Mouse (Mus musculus) adrenal gland, postnatal 10 days (tissue): ENCODE results near the gene Cox14. TPM values are rescaled to one million over a fixed set of nuclear protein-coding genes. Genes with fewer than 3 reads are reported as not detected.
A peak's percentile ranks its signal among the peaks of the same experiment; 100 is the strongest.

Experiments used
- DNase-seq: peaks from one replicate; pipeline ENCODE4 v3.0.0; 2021; ENCODE audit warnings: mixed read lengths
- total RNA-seq, 2 experiments: library from RNA; stranded (reverse); gene quantifications; 2 replicates each; pipeline ENCODE4 v1.2.3; 2021

Gene Cox14
- total RNA-seq, 2 experiments from 2014 or later = 178 to 185 TPM

- DNase-seq = peak; percentile 79
Observed at GRCm38 (mm10) chr15:99705440-99706048, 19.9 kb upstream of the Cox14 start, which contains the start of gene Gm17349. Gene Gm17349 (minus strand): TSS chr15:99705490.

GRCm38 (mm10) chr15:99708176-99708575 lies 17.2 kb upstream of the Cox14 start:
- DNase-seq = no peak

DNA sequence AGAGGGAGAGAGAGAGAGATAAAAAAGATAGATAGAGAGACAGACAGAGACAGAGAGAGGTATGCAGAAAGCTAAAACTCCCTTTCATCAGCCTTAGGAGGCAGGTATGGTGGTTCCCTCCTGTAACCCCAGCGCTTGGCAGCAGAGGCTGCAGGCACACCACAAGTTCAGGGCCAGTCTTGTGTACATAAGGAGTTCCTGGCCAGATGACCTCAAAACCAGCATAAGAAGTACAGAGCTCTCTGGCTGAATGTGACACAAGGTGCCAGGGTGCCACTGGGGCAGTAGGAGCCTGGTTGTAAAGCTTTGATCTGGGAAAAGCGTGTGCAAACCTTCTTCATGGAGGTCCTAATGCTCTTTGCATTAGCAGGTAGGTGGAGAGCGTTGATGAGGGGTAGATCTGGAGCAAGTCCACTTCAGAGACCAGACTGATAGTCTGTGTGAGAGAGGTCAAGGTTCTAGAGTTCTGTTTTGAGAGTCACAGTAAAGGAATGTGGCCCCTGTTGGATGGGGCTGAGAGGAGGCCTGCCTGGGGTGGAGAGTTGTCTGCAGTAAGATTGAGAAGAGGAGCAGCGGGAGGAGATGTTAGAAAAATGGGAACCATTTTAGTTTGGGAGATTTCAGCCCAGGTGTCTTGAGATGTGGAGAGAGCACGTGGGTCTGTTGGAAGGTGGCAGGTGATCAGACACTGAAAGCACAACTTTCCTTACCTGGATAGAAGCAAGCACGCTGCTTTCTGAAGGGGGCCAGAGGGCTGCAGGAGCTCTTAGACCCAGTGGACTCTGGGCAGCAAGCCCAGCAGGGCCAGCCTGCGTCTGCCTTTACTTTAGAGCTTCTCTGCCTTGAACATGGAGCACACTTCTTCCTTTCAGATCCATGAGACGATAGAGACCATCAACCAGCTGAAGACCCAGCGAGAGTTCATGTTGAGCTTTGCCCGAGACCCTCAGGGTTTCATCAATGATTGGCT lies 14.9 kb upstream of the Cox14 start:
- DNase-seq = peak; percentile 36

DNA sequence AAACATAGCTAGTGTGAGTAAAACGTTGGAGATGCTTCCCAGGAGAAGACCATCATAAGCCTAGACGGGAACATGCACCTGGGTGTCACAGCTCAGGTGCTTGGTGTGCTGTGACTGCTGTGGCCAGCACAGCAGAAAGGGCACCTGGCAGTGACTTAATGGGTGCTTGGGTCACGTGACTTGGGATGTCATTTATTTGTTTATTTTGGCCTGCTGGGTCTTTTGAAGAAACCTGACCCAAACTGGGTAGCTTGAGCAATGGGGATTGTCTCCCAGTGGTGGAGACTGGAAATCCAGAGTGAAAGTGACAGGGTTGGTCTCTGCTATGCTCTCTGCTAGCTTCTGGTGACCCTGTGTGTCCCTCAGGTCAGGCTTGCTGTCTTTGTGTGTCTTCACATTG lies 13.9 kb upstream of the Cox14 start:
- peak; percentile 15 for DNase-seq

- DNase-seq = peak; percentile 22
Observed at GRCm38 (mm10) chr15:99712666-99713559, 12.5 kb upstream of the Cox14 start.

GRCm38 (mm10) chr15:99713569-99713968 lies 11.8 kb upstream of the Cox14 start:
- peak; percentile 57 for DNase-seq

DNA sequence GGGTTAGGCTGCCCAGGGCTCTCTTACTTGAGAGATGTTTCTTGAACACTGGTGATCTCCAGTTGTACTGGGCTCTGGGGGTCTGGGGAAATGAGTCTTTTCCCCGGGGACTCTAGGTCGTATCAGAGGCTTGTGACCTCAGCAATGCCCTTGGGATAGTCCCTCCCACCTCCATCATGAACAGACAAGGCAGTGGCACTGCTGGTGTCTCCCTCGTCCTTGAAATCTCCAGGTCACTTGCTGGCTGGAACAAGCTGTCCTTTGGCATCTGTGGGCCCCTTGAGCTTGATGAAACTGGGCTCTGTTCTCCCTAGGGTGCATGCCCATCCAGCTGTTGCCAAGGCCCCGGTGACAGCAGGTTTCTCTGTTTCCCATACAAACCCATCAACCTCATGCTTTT lies 11.2 kb upstream of the Cox14 start:
- peak; percentile 83 for DNase-seq

DNA sequence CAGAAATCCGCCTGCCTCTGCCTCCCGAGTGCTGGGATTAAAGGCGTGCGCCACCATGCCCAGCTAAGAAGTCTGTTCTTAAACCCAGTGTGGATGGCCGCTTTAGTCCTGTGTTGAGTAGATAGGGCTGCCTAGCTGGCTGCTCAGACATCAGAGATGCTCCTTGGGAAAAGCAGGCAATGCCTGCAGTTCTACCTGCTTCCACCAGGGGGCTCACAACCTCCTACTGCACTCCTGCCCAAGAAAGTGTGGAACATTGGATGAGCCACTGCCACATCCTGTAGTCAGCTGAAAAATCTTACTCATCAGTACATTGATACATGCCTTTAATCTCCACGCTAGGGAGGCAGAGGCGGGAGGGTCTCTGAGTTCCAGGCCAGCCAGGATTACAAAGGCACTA lies 10.6 kb upstream of the Cox14 start:
- peak; percentile 85 for DNase-seq

GRCm38 (mm10) chr15:99715361-99715865 lies 10.0 kb upstream of the Cox14 start:
- DNase-seq = peak; percentile 40

DNA sequence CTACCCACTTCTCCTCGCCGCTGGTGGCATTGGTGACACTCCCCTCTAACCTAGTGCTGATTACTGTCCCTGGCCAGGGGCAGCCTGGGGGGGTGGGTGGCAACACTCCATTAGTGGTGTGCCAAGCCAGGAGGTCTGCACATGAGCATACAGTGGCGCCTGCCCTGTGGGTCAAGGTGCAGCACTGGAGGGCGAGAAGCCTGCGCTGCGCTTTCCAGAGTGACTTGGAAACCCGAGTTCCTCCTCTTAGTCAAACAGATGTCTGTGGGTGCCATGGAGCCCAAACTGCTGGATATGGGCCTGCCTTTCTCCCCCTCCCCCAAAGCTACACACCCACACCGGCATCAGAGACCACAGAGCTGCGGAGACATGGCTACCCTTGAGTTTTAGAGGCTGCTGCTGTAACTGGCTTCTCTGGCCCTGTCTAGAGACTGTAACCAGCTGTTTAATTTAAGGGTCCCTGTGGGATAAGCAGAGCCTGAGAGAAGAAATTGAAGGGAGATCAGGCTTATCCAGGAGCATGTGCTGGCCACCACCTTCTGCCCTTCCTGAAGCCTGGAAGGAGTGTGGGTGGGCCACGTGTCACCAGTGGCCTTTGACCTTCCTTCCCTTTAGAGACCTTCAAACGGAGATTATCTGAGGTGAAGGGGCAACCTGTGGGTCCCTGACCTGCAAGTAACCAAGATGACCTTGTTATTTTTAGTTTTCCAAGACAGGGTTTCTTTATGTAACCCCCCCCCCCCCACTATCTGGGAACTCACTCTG lies 9.3 kb upstream of the Cox14 start:
- DNase-seq = peak; percentile 78

GRCm38 (mm10) chr15:99716814-99717213 lies 8.6 kb upstream of the Cox14 start:
- DNase-seq = no peak

DNA sequence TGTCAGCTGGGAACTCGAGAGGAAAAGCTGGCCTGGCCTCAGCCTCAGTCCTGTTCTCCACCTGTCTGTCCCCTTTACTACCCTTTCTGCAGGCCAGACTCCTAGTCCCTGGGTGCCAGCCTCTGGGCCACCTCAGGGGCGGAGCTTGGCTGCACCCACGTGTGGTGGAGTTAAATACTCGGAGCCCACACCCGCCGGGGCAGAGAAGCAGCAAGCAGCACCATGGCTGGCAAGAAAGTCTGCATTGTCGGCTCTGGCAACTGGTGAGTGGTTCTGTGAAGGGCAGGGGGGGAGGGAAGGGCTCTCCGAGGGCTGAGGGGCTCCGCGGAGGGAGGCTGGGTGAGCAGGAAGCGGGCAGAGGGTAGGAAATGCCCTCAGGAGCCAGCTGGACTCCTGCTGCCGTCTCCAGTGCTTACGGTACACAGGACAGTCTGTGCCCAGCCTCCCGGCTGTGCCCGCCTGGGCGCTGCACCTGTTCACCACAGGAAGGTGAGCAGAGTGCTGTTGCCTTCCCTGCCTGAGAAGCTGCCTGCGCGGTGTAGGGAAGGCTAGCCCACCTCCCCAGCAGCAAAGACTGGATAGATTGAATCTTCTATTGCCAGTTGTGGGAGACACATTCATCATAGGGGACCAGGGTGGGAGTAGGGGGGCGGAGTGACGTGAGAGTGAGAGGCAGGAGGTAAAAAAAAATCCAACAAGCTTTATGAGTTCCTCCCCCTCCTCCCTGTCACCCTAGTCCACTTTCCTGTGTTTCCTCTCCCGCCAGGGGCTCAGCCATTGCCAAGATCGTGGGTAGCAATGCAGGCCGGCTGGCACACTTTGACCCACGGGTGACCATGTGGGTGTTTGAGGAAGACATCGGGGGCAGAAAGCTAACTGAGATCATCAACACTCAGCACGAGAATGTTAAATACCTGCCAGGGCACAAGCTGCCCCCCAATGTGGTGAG lies 7.8 kb upstream of the Cox14 start, which contains the start of gene Gpd1:
Gpd1 (plus strand) TSS at position 130 of the 949 bp plus-strand sequence.
- DNase-seq = peak; percentile 90

- DNase-seq = peak; percentile 67
Observed at GRCm38 (mm10) chr15:99718461-99719021, 6.9 kb upstream of the Cox14 start.

- peak; percentile 19 for DNase-seq
Observed at GRCm38 (mm10) chr15:99719865-99720264, 5.6 kb upstream of the Cox14 start.

DNA sequence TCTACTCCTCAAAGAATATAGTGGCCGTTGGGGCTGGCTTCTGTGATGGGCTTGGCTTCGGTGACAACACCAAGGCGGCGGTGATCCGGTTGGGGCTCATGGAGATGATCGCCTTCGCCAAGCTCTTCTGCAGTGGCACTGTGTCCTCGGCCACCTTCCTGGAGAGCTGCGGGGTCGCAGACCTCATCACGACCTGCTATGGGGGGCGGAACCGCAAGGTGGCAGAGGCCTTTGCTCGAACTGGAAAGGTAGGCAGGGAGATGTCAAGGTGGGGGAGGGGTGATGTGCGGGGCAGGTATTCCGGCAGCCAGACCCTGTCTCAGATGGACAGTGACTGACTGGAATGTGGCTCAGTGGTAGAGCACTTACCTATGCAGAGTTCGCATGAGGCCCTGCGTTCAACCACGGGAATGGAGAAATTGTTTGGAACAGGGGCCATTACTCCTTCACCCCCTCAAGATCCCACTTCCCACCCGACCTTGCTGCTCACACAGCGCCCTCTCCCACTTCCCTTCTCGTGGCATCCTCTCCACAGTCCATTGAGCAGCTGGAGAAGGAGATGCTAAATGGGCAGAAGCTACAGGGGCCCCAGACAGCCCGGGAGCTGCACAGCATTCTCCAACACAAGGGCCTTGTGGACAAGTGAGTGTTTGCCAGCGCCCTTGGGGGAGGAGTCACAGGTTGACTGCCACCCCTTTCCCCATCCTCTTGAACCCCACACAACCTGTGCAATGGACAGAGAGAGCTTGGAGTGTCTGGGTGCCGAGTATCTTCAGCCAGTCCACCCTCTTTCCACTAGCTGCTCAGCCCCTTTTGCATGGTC lies 3.3 kb upstream of the Cox14 start:
- DNase-seq = peak; percentile 47

DNA sequence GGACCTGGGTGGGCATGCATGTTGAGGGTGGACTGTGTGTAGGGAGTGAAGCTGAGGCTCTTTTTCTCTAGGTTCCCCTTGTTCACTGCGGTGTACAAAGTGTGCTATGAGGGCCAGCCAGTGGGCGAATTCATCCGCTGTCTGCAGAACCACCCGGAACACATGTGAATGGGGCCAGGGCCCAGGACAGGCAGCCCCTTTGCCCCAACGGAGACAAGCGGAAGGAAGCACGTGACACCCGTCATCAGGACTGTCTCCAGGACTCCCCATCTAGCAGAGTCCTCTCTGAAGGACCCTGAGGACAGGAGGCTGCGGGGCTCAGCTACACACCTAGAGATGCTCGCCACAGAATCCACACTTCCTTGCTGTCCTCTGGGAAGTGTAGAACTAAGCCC lies 2.3 kb upstream of the Cox14 start:
- peak; percentile 40 for DNase-seq

- peak; percentile 86 for DNase-seq
Observed at GRCm38 (mm10) chr15:99723515-99724291, 1.7 kb upstream of the Cox14 start.
